Mouse (Mus musculus) bone marrow macrophage, adult 2 months (primary cell): Measurements from ENCODE around the gene Prkcg.

Experiments used
- CTCF ChIP-seq: IDR thresholded peaks from 2 replicates; pipeline ENCODE4 v1.5.1; 2012; ENCODE audit warnings: low read depth, mild to moderate bottlenecking, low read length, moderate library complexity
- POLR2A ChIP-seq: IDR thresholded peaks from 2 replicates; pipeline ENCODE4 v1.6.1; 2012; ENCODE audit warnings: mild to moderate bottlenecking, low read depth, low read length, borderline replicate concordance

DNA sequence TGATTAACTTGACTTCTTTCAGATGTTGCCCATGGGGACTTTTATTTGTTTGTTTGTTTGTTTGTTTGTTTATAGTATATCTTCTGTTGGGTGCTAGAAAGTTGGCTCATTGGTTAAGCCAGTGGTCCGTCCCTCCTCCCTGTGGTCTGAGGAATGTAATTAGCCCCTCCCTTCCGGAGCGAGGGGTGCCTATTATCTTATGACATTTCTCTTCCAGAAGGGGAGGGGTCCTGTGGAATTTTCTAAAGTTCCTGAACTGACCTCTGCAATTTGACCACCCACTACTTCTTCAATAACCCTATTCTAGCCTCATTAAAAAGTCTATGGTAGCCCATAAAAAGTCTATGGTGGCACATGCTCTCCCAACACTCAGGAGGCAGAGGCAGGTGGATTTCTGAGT lies 21.7 kb upstream of the Prkcg start:
- TF ChIP-seq CTCF (no peak), POLR2A (no peak)
